Mouse (Mus musculus) forebrain, embryonic 14.5 days (tissue): ENCODE measurements around the gene Uncx. TPM values are rescaled to one million over a fixed set of nuclear protein-coding genes. Genes with fewer than 3 reads are reported as not detected.

Experiments
- ATAC-seq: fragments of 200-750 bp; cut with Nextera tagmentation; 2 replicates; pipeline ENCODE4 v1.8.0; 2017; ENCODE audit warnings: mild to moderate bottlenecking, moderate library complexity
- DNase-seq: peaks from one replicate; pipeline ENCODE4 v3.0.0-alpha.2; 2015; ENCODE audit warnings: low spot score
- H3K27ac ChIP-seq: fragments of 300-500 bp; sonication (generic); 2 replicates; pipeline ENCODE4 v1.5.1; 2014; ENCODE audit warnings: low read depth, mild to moderate bottlenecking, control low read depth, low read length, moderate library complexity
- H3K27me3 ChIP-seq: fragments of 300-500 bp; sonication (generic); replicated peaks from 2 replicates; pipeline ENCODE4 v1.6.1; 2014; ENCODE audit warnings: low read length, control low read depth, mixed read lengths; ENCODE audit not compliant: control insufficient read depth, insufficient read depth
- H3K36me3 ChIP-seq: fragments of 300-500 bp; sonication (generic); 2 replicates; pipeline ENCODE4 v1.6.1; 2014; ENCODE audit warnings: low read length, control low read depth; ENCODE audit not compliant: control insufficient read depth, insufficient read depth
- H3K4me1 ChIP-seq: fragments of 300-500 bp; sonication (generic); 2 replicates; pipeline ENCODE4 v1.6.1; 2014; ENCODE audit warnings: antibody characterized with exemption, low read length, control low read depth; ENCODE audit not compliant: control insufficient read depth, insufficient read depth
- H3K4me2 ChIP-seq: fragments of 300-500 bp; sonication (generic); 2 replicates; pipeline ENCODE4 v1.6.1; 2014; ENCODE audit warnings: mild to moderate bottlenecking, control low read depth, low read length
- H3K4me3 ChIP-seq: fragments of 300-500 bp; sonication (generic); 2 replicates; pipeline ENCODE4 v1.5.1; 2014; ENCODE audit warnings: low read depth, low read length, control low read depth
- H3K9ac ChIP-seq: fragments of 300-500 bp; sonication (generic); 2 replicates; pipeline ENCODE4 v1.6.1; 2014; ENCODE audit warnings: mild to moderate bottlenecking, low read length, control low read depth, moderate library complexity
- H3K9me3 ChIP-seq: fragments of 300-500 bp; sonication (generic); replicated peaks from 2 replicates; pipeline ENCODE4 v1.6.1; 2016; ENCODE audit warnings: low read length, control low read depth, mixed read lengths; ENCODE audit not compliant: control insufficient read depth
- WGBS: fragments of 180-500 bp; shearing (Covaris S2); extraction: QIAGEN DNeasy Blood & Tissue Kit; methylation state at CpG from one replicate; pipeline ENCODE4 v1.1.7; 2014; 5-methylcytosine and 5-hydroxymethylcytosine counted together
- polyA plus RNA-seq: library from polyadenylated mRNA; unstranded; fragments of >200 nt; fragmentation: Nextera tagmentation; extraction: Ambion mirVana; gene quantifications from 2 replicates; pipeline ENCODE4 v1.2.1, GENCODE M21; 2014

The Uncx gene
- polyA plus RNA-seq, 1 experiment from 2014 or later = 2.3 TPM

GRCm38 (mm10) chr5:139557531-139558467, 14.5 kb downstream of the Uncx start:
- Histone ChIP-seq H3K9ac (0 out of 2 replicates have a peak overlapping the region, but pooled peaks have one; percentile 13), H3K9me3 (no peaks in the 10 kb centered on the region), H3K36me3 (no peaks in the 10 kb centered on the region), H3K27me3 (peaks cover 80% of the 10 kb centered on the region), H3K4me2 (peak overlapping the region; percentile 31), H3K4me3 (no peak overlapping the region), H3K27ac (no peak overlapping the region), H3K4me1 (peaks cover 18% of the 10 kb centered on the region)
- DNase-seq (no peak), ATAC-seq (peak; percentile 35)
- WGBS = 1% methylated on average over 43 of the region's 43 CpGs

- H3K4me2 ChIP-seq = peak overlapping the region; percentile 31
- no peak overlapping the region for H3K27ac ChIP-seq
- no peak overlapping the region; the same call in 1 of the 2 replicates for H3K4me3 ChIP-seq
- under 1% methylated on average over 15 of the region's 16 CpGs for WGBS
- H3K36me3 ChIP-seq = no peaks in the 10 kb centered on the region
- no peaks in the 10 kb centered on the region for H3K9me3 ChIP-seq
- peak; percentile 90 for DNase-seq
- peaks cover 18% of the 10 kb centered on the region for H3K4me1 ChIP-seq
- peaks cover 81% of the 10 kb centered on the region for H3K27me3 ChIP-seq
- no peak overlapping the region for H3K9ac ChIP-seq
- ATAC-seq = peak; percentile 89
Observed at GRCm38 (mm10) chr5:139558468-139558804, 15.1 kb downstream of the Uncx start.

GRCm38 (mm10) chr5:139558917-139559660, 15.8 kb downstream of the Uncx start:
- WGBS = 4% methylated on average over 12 of the region's 12 CpGs
- ATAC-seq (peak; percentile 81), DNase-seq (peak; percentile 84)
- peaks cover 76% of the 10 kb centered on the region for H3K27me3 ChIP-seq
- H3K4me3 ChIP-seq = no peak overlapping the region
- peak overlapping the region; percentile 60; the same call in 1 of the 2 replicates for H3K27ac ChIP-seq
- H3K4me2 ChIP-seq = peak overlapping the region; percentile 11; the same call in 1 of the 2 replicates
- no peak overlapping the region; the same call in 1 of the 2 replicates for H3K9ac ChIP-seq
- peaks cover 18% of the 10 kb centered on the region for H3K4me1 ChIP-seq
- H3K9me3 ChIP-seq = no peaks in the 10 kb centered on the region
- H3K36me3 ChIP-seq = no peaks in the 10 kb centered on the region

- Histone ChIP-seq H3K36me3 (no peaks in the 10 kb centered on the region), H3K27ac (no peak overlapping the region), H3K9ac (no peak overlapping the region), H3K27me3 (peaks cover 77% of the 10 kb centered on the region), H3K9me3 (no peaks in the 10 kb centered on the region), H3K4me3 (no peak overlapping the region), H3K4me1 (peaks cover 18% of the 10 kb centered on the region), H3K4me2 (no peak overlapping the region)
- DNase-seq (no peak), ATAC-seq (no peak)
- 60% methylated on average over 7 of the region's 7 CpGs for WGBS
Observed at GRCm38 (mm10) chr5:139559782-139560181, 16.5 kb downstream of the Uncx start.

GRCm38 (mm10) chr5:139561363-139562001, 18.2 kb downstream of the Uncx start:
- Histone ChIP-seq H3K9ac (no peak overlapping the region), H3K36me3 (no peaks in the 10 kb centered on the region), H3K27ac (no peak overlapping the region), H3K4me2 (no peak overlapping the region), H3K4me1 (peaks cover 18% of the 10 kb centered on the region), H3K4me3 (no peak overlapping the region), H3K9me3 (no peaks in the 10 kb centered on the region), H3K27me3 (peaks cover 68% of the 10 kb centered on the region)
- ATAC-seq = no peak
- 71% methylated on average over 4 of the region's 4 CpGs for WGBS
- DNase-seq = no peak

GRCm38 (mm10) chr5:139564663-139565062, 21.4 kb downstream of the Uncx start:
- no peak overlapping the region for H3K27ac ChIP-seq
- WGBS = 54% methylated on average over 2 of the region's 2 CpGs
- H3K4me1 ChIP-seq = no peaks in the 10 kb centered on the region; the same call in 1 of the 2 replicates

GRCm38 (mm10) chr5:139565462-139565861, 22.2 kb downstream of the Uncx start:
- DNase-seq = no peak
- ATAC-seq = no peak
- Histone ChIP-seq H3K9ac (no peak overlapping the region), H3K27ac (no peak overlapping the region), H3K27me3 (peaks cover 47% of the 10 kb centered on the region), H3K4me2 (no peak overlapping the region), H3K4me3 (no peak overlapping the region), H3K36me3 (no peaks in the 10 kb centered on the region), H3K9me3 (no peaks in the 10 kb centered on the region), H3K4me1 (no peaks in the 10 kb centered on the region)
- WGBS = 67% methylated on average over 4 of the region's 4 CpGs

More at GRCm38 (mm10) chr5:139564663-139565062, 21.4 kb downstream of the Uncx start:
- DNase-seq (no peak), ATAC-seq (no peak)
- H3K4me3 ChIP-seq = no peak overlapping the region
- no peaks in the 10 kb centered on the region for H3K36me3 ChIP-seq
- no peak overlapping the region for H3K9ac ChIP-seq
- no peaks in the 10 kb centered on the region for H3K9me3 ChIP-seq
- H3K4me2 ChIP-seq = no peak overlapping the region
- H3K27me3 ChIP-seq = peaks cover 45% of the 10 kb centered on the region

GRCm38 (mm10) chr5:139566640-139567399, 23.5 kb downstream of the Uncx start:
- Histone ChIP-seq H3K9me3 (no peaks in the 10 kb centered on the region), H3K4me1 (no peaks in the 10 kb centered on the region), H3K27ac (no peak overlapping the region), H3K27me3 (peaks cover 36% of the 10 kb centered on the region), H3K9ac (no peak overlapping the region), H3K4me3 (no peak overlapping the region), H3K36me3 (no peaks in the 10 kb centered on the region), H3K4me2 (no peak overlapping the region)
- no peak for ATAC-seq
- no peak for DNase-seq
- WGBS = 70% methylated on average over 6 of the region's 6 CpGs
